Mouse (Mus musculus) MEL (cell line): Measurements from ENCODE around the gene Fam173b.

Experiments
- GATA1 ChIP-seq: IDR thresholded peaks from 2 replicates; pipeline ENCODE4 v1.6.1; 2011; ENCODE audit warnings: low read depth, low read length, improper control_type of control experiment
- KAT2A ChIP-seq: conservative IDR thresholded peaks from 2 replicates; pipeline ENCODE4 v1.6.1; 2012; ENCODE audit warnings: low read depth, low read length, improper control_type of control experiment, inconsistent platforms
- MAFK ChIP-seq: IDR thresholded peaks from 2 replicates; pipeline ENCODE4 v1.6.1; 2011; ENCODE audit warnings: low read depth, mild to moderate bottlenecking, low read length, improper control_type of control experiment, borderline replicate concordance
- MAX ChIP-seq: IDR thresholded peaks from 2 replicates; pipeline ENCODE4 v1.6.1; 2011; ENCODE audit warnings: low read length, improper control_type of control experiment
- POLR2A ChIP-seq, 2 experiments: IDR thresholded peaks; 2 replicates each; pipeline ENCODE4 v1.6.1; 2011 to 2012; ENCODE audit warnings: low read length in 2 of 2, mild to moderate bottlenecking in 2 of 2, control low read depth in 1 of 2, improper control_type of control experiment in 1 of 2, low read depth in 1 of 2, moderate library complexity in 1 of 2; ENCODE audit not compliant: control insufficient read depth in 1 of 2, insufficient read depth in 1 of 2, poor library complexity in 1 of 2
- USF1 ChIP-seq: IDR thresholded peaks from 2 replicates; pipeline ENCODE4 v1.6.1; 2014; ENCODE audit warnings: low read depth, mild to moderate bottlenecking, inconsistent platforms, low read length, improper control_type of control experiment, moderate library complexity

- TF ChIP-seq MAFK (no peak), MAX (no peak), GATA1 (no peak; the same call in 1 of the 2 replicates), KAT2A (no peak), POLR2A (IDR thresholded peaks at IDR 0.05; ENCODE audit: control insufficient read depth in 1 of 2, insufficient read depth in 1 of 2, low read depth in 1 of 2, low read length in 2 of 2, poor library complexity in 1 of 2) (no peak), USF1 (no peak)
These were observed 46.8 kb upstream of the Fam173b start for GRCm38 (mm10) chr15:31554855-31555254.
